Mouse (Mus musculus) brain, embryonic 14.5 days (tissue): ENCODE data around the gene Celf2.

Experiments used
- CTCF ChIP-seq: fragments of 200-500 bp; IDR thresholded peaks from 2 replicates; pipeline ENCODE4 v1.5.1; 2012; ENCODE audit warnings: inconsistent platforms, mild to moderate bottlenecking, moderate library complexity, borderline replicate concordance; ENCODE audit not compliant: insufficient read depth, insufficient read length; ENCODE audit errors: extremely low read depth
- POLR2A ChIP-seq: fragments of 200-500 bp; IDR thresholded peaks from 2 replicates; pipeline ENCODE4 v1.6.1; 2012; ENCODE audit warnings: mild to moderate bottlenecking, inconsistent platforms, borderline replicate concordance; ENCODE audit not compliant: poor library complexity, insufficient read depth, insufficient read length, severe bottlenecking; ENCODE audit errors: extremely low read depth

- no peak for TF ChIP-seq CTCF
- no peak for TF ChIP-seq POLR2A
Observed at GRCm38 (mm10) chr2:6950702-6951101, 558.7 kb downstream of the Celf2 start.
